Mouse (Mus musculus): ENCODE results near the gene 9930022D16Rik. TPM values are rescaled to one million over a fixed set of nuclear protein-coding genes. Genes with fewer than 3 reads are reported as not detected.

Gene 9930022D16Rik
- polyA plus RNA-seq (2011; ENCODE audit: insufficient read depth, insufficient read length, low replicate concordance, missing spikeins), result not detected in 2 replicates

GRCm38 (mm10) chr11:109413617-109414016, at the start of gene 9930022D16Rik:
9930022D16Rik (plus strand) TSS chr11:109413917.
- H3K27ac ChIP-seq (ENCODE audit: control insufficient read depth, insufficient read depth, low read depth, low read length, poor library complexity), result no peak within 1 kb of the TSS
- WGBS, result 79% methylated on average over 6 of the region's 6 CpGs

GRCm38 (mm10) chr11:109364337-109364736, 49.4 kb upstream of the 9930022D16Rik start:
- TF ChIP-seq POLR2A (IDR thresholded peaks at IDR 0.05; ENCODE audit: borderline replicate concordance, control insufficient read depth, low read depth, low read length) (no peak), CTCF (IDR thresholded peaks at IDR 0.05; ENCODE audit: control insufficient read depth, insufficient read depth, low read length) (no peak)
- Histone ChIP-seq H3K4me1 (ENCODE audit: control insufficient read depth, insufficient read depth, low read length) (peaks cover 9% of the 10 kb centered on the region), H3K27ac (ENCODE audit: control insufficient read depth, insufficient read depth, low read depth, low read length, poor library complexity) (no peak overlapping the region), H3K4me3 (replicated peaks; ENCODE audit: control insufficient read depth, low read depth, low read length) (peak overlapping the region; percentile 49)
- 39% methylated on average over 2 of the region's 2 CpGs for WGBS

More at GRCm38 (mm10) chr11:109413617-109414016, at the start of gene 9930022D16Rik:
- no peak for TF ChIP-seq POLR2A (IDR thresholded peaks at IDR 0.05; ENCODE audit: borderline replicate concordance, control insufficient read depth, low read depth, low read length)
- Histone ChIP-seq H3K4me1 (ENCODE audit: control insufficient read depth, insufficient read depth, low read length) (peaks cover 3% of the 10 kb centered on the region; the same call in 1 of the 2 replicates), H3K4me3 (replicated peaks; ENCODE audit: control insufficient read depth, low read depth, low read length) (no peak within 1 kb of the TSS)

- Histone ChIP-seq H3K27ac (ENCODE audit: control insufficient read depth, insufficient read depth, low read depth, low read length, poor library complexity) (no peak overlapping the region), H3K4me3 (replicated peaks; ENCODE audit: control insufficient read depth, low read depth, low read length) (peak overlapping the region; percentile 40), H3K4me1 (ENCODE audit: control insufficient read depth, insufficient read depth, low read length) (peaks cover 9% of the 10 kb centered on the region)
- 11% methylated on average over 10 of the region's 10 CpGs for WGBS
- TF ChIP-seq CTCF (IDR thresholded peaks at IDR 0.05; ENCODE audit: control insufficient read depth, insufficient read depth, low read length), result no peak
- no peak for TF ChIP-seq POLR2A (IDR thresholded peaks at IDR 0.05; ENCODE audit: borderline replicate concordance, control insufficient read depth, low read depth, low read length)
Observed at GRCm38 (mm10) chr11:109364881-109365280, 48.8 kb upstream of the 9930022D16Rik start.

GRCm38 (mm10) chr11:109365818-109366217, 47.9 kb upstream of the 9930022D16Rik start:
- no peak for TF ChIP-seq CTCF (IDR thresholded peaks at IDR 0.05; ENCODE audit: control insufficient read depth, insufficient read depth, low read length)
- peaks cover 9% of the 10 kb centered on the region for H3K4me1 ChIP-seq (ENCODE audit: control insufficient read depth, insufficient read depth, low read length)

GRCm38 (mm10) chr11:109366802-109367579, 46.7 kb upstream of the 9930022D16Rik start:
- Histone ChIP-seq H3K4me1 (ENCODE audit: control insufficient read depth, insufficient read depth, low read length) (peaks cover 4% of the 10 kb centered on the region), H3K4me3 (replicated peaks; ENCODE audit: control insufficient read depth, low read depth, low read length) (no peak overlapping the region), H3K27ac (ENCODE audit: control insufficient read depth, insufficient read depth, low read depth, low read length, poor library complexity) (no peak overlapping the region)
- TF ChIP-seq POLR2A (IDR thresholded peaks at IDR 0.05; ENCODE audit: borderline replicate concordance, control insufficient read depth, low read depth, low read length) (no peak), CTCF (IDR thresholded peaks at IDR 0.05; ENCODE audit: control insufficient read depth, insufficient read depth, low read length) (no peak)
- WGBS, result 74% methylated on average over 15 of the region's 15 CpGs

More at GRCm38 (mm10) chr11:109365818-109366217, 47.9 kb upstream of the 9930022D16Rik start:
- H3K4me3 ChIP-seq (replicated peaks; ENCODE audit: control insufficient read depth, low read depth, low read length), result no peak overlapping the region
- H3K27ac ChIP-seq (ENCODE audit: control insufficient read depth, insufficient read depth, low read depth, low read length, poor library complexity), result no peak overlapping the region
- 95% methylated on average over 5 of the region's 5 CpGs for WGBS

- Histone ChIP-seq H3K4me3 (replicated peaks; ENCODE audit: control insufficient read depth, low read depth, low read length) (no peak overlapping the region), H3K27ac (ENCODE audit: control insufficient read depth, insufficient read depth, low read depth, low read length, poor library complexity) (peak overlapping the region; percentile 30), H3K4me1 (ENCODE audit: control insufficient read depth, insufficient read depth, low read length) (peaks cover 4% of the 10 kb centered on the region)
- 35% methylated on average over 3 of the region's 3 CpGs for WGBS
- no peak for TF ChIP-seq POLR2A (IDR thresholded peaks at IDR 0.05; ENCODE audit: borderline replicate concordance, control insufficient read depth, low read depth, low read length)
- no peak for TF ChIP-seq CTCF (IDR thresholded peaks at IDR 0.05; ENCODE audit: control insufficient read depth, insufficient read depth, low read length)
Observed at GRCm38 (mm10) chr11:109369026-109369637, 44.6 kb upstream of the 9930022D16Rik start.

GRCm38 (mm10) chr11:109375412-109375811, 38.3 kb upstream of the 9930022D16Rik start:
- WGBS, result 48% methylated on average over 7 of the region's 7 CpGs
- Histone ChIP-seq H3K4me3 (replicated peaks; ENCODE audit: control insufficient read depth, low read depth, low read length) (no peak overlapping the region), H3K4me1 (ENCODE audit: control insufficient read depth, insufficient read depth, low read length) (peaks cover 10% of the 10 kb centered on the region), H3K27ac (ENCODE audit: control insufficient read depth, insufficient read depth, low read depth, low read length, poor library complexity) (no peak overlapping the region; the same call in 1 of the 2 replicates)
- TF ChIP-seq CTCF (IDR thresholded peaks at IDR 0.05; ENCODE audit: control insufficient read depth, insufficient read depth, low read length) (no peak), POLR2A (IDR thresholded peaks at IDR 0.05; ENCODE audit: borderline replicate concordance, control insufficient read depth, low read depth, low read length) (no peak)

GRCm38 (mm10) chr11:109376484-109377143, 37.1 kb upstream of the 9930022D16Rik start:
- H3K4me1 ChIP-seq (ENCODE audit: control insufficient read depth, insufficient read depth, low read length), result peaks cover 10% of the 10 kb centered on the region
- no peak overlapping the region for H3K27ac ChIP-seq (ENCODE audit: control insufficient read depth, insufficient read depth, low read depth, low read length, poor library complexity)
- WGBS, result 57% methylated on average over 7 of the region's 7 CpGs
- TF ChIP-seq POLR2A (IDR thresholded peaks at IDR 0.05; ENCODE audit: borderline replicate concordance, control insufficient read depth, low read depth, low read length) (no peak), CTCF (IDR thresholded peaks at IDR 0.05; ENCODE audit: control insufficient read depth, insufficient read depth, low read length) (no peak)
- H3K4me3 ChIP-seq (replicated peaks; ENCODE audit: control insufficient read depth, low read depth, low read length), result no peak overlapping the region

All from bone marrow, adult 2 months (tissue).